In genomic region chr4:26543833-26544232, GRCm38 (mm10) we compare ENCODE assay signal across 9 mouse cellular contexts.
DNase-seq lines count a peak whose midpoint lies in the region; ATAC-seq lines count a peak whose summit lies in the region.
"Had no signal": no experiment of that assay in that cellular context is flagged by ENCODE, and none has a peak within 500 bp of the region (broad histone marks: within the 10 kb centered on the region; RNA-seq: fewer than 3 reads in every experiment).

No protein-coding gene starts in this region.

- no peak for DNase-seq in limb, embryonic 11.5 days (ENCODE audit: low spot score)
- DNase-seq in limb, embryonic 10.5 days (ENCODE audit: low spot score), result no peak
- DNase-seq in ZHBTc4 (ENCODE audit: low read depth, low spot score), result peak; percentile 58
- no peak for DNase-seq in adrenal gland, adult 2 months
- no peak for DNase-seq in frontal cortex, postnatal 14 days (ENCODE audit: low spot score in 2 of 2)
- DNase-seq: kidney, postnatal 14 days had no signal

- no peaks in the 10 kb centered on the region for H3K4me1 ChIP-seq in limb, embryonic 11.5 days (ENCODE audit: control insufficient read depth, insufficient read depth, low read length)
- no peaks in the 10 kb centered on the region for H3K4me1 ChIP-seq in limb, embryonic 10.5 days
- no peaks in the 10 kb centered on the region for H3K4me1 ChIP-seq in forebrain, embryonic 16.5 days (replicated peaks; ENCODE audit: control insufficient read depth, insufficient read depth, low read length)
- no peaks in the 10 kb centered on the region for H3K4me1 ChIP-seq in neural tube, embryonic 15.5 days
- H3K4me1 ChIP-seq: embryonic facial prominence, embryonic 12.5 days had no signal

- no peaks in the 10 kb centered on the region for H3K27me3 ChIP-seq in limb, embryonic 11.5 days (ENCODE audit: control insufficient read depth, insufficient read depth, low read length)
- no peaks in the 10 kb centered on the region for H3K27me3 ChIP-seq in limb, embryonic 10.5 days (ENCODE audit: low read depth, poor library complexity, severe bottlenecking)
- no peaks in the 10 kb centered on the region for H3K27me3 ChIP-seq in forebrain, embryonic 16.5 days (replicated peaks; ENCODE audit: control insufficient read depth, insufficient read depth, low read length)
- H3K27me3 ChIP-seq in neural tube, embryonic 15.5 days (replicated peaks), result no peaks in the 10 kb centered on the region
- H3K27me3 ChIP-seq: embryonic facial prominence, embryonic 12.5 days had no signal

- H3K4me2 ChIP-seq in limb, embryonic 11.5 days (ENCODE audit: low read depth, severe bottlenecking), result no peak overlapping the region
- no peak overlapping the region for H3K4me2 ChIP-seq in forebrain, embryonic 16.5 days (ENCODE audit: low read length)
- no peak overlapping the region for H3K4me2 ChIP-seq in neural tube, embryonic 15.5 days
- H3K4me2 ChIP-seq: embryonic facial prominence, embryonic 12.5 days had no signal

- no peak overlapping the region for H3K4me3 ChIP-seq in limb, embryonic 11.5 days (ENCODE audit: low read depth, low read length)
- H3K4me3 ChIP-seq in limb, embryonic 10.5 days, result no peak overlapping the region
- no peak overlapping the region for H3K4me3 ChIP-seq in forebrain, embryonic 16.5 days (replicated peaks; ENCODE audit: low read length)
- no peak overlapping the region for H3K4me3 ChIP-seq in neural tube, embryonic 15.5 days (replicated peaks)
- H3K4me3 ChIP-seq: embryonic facial prominence, embryonic 12.5 days had no signal

- WGBS in limb, embryonic 11.5 days, result 47% methylated on average over 1 of the region's 1 CpGs
- WGBS in limb, embryonic 10.5 days, result 53% methylated on average over 1 of the region's 1 CpGs
- 42% methylated on average over 1 of the region's 1 CpGs for WGBS in forebrain, embryonic 16.5 days
- 46% methylated on average over 1 of the region's 1 CpGs for WGBS in neural tube, embryonic 15.5 days

- no peaks in the 10 kb centered on the region for H3K9me3 ChIP-seq in limb, embryonic 11.5 days (ENCODE audit: control insufficient read depth, low read length)
- H3K9me3 ChIP-seq in limb, embryonic 10.5 days (replicated peaks), result no peaks in the 10 kb centered on the region
- no peaks in the 10 kb centered on the region for H3K9me3 ChIP-seq in forebrain, embryonic 16.5 days (ENCODE audit: control insufficient read depth, low read length)
- no peaks in the 10 kb centered on the region for H3K9me3 ChIP-seq in neural tube, embryonic 15.5 days (replicated peaks)
- H3K9me3 ChIP-seq: embryonic facial prominence, embryonic 12.5 days had no signal

- H3K9ac ChIP-seq in limb, embryonic 11.5 days (ENCODE audit: low read length), result no peak overlapping the region
- no peak overlapping the region for H3K9ac ChIP-seq in forebrain, embryonic 16.5 days (replicated peaks; ENCODE audit: low read depth, low read length)
- H3K9ac ChIP-seq in neural tube, embryonic 15.5 days (replicated peaks), result no peak overlapping the region
- H3K9ac ChIP-seq: embryonic facial prominence, embryonic 12.5 days had no signal

- no peak overlapping the region for H3K27ac ChIP-seq in limb, embryonic 11.5 days (replicated peaks; ENCODE audit: low read depth, low read length)
- H3K27ac ChIP-seq in limb, embryonic 10.5 days, result no peak overlapping the region
- H3K27ac ChIP-seq in forebrain, embryonic 16.5 days (ENCODE audit: low read length), result no peak overlapping the region
- no peak overlapping the region for H3K27ac ChIP-seq in neural tube, embryonic 15.5 days (replicated peaks)
- H3K27ac ChIP-seq: embryonic facial prominence, embryonic 12.5 days had no signal

- peak; percentile 44; the same call in 1 of the 2 replicates for ATAC-seq in limb, embryonic 11.5 days (ENCODE audit: insufficient number of reproducible peaks, low FRiP score, low TSS enrichment, low read depth)
- ATAC-seq in forebrain, embryonic 16.5 days, result peak; percentile 84
- ATAC-seq in neural tube, embryonic 15.5 days (ENCODE audit: low FRiP score), result 0 out of 2 replicates have a peak, but pooled peaks have one; percentile 61

- H3K36me3 ChIP-seq in limb, embryonic 11.5 days (ENCODE audit: control insufficient read depth, insufficient read depth, low read length), result no peaks in the 10 kb centered on the region
- no peaks in the 10 kb centered on the region for H3K36me3 ChIP-seq in limb, embryonic 10.5 days
- H3K36me3 ChIP-seq in forebrain, embryonic 16.5 days (ENCODE audit: control insufficient read depth, insufficient read depth), result no peaks in the 10 kb centered on the region
- no peaks in the 10 kb centered on the region for H3K36me3 ChIP-seq in neural tube, embryonic 15.5 days
- H3K36me3 ChIP-seq: embryonic facial prominence, embryonic 12.5 days had no signal
